Comparison of ENCODE assay signal across 7 mouse cellular contexts in genomic region chr3:98063186-98063771, GRCm38 (mm10). TPM values are rescaled to one million over a fixed set of nuclear protein-coding genes. Genes with fewer than 3 reads are reported as not detected.
A peak's percentile ranks its signal among the peaks of the same experiment; 100 is the strongest.
DNase-seq lines count a peak whose midpoint lies in the region; ATAC-seq lines count a peak whose summit lies in the region.

No protein-coding gene starts in this region.

- H3K4me2 ChIP-seq in hindbrain, embryonic 15.5 days = no peak overlapping the region
- H3K4me2 ChIP-seq in limb, embryonic 15.5 days = peak overlapping the region; percentile 23
- peak overlapping the region; percentile 23; the same call in 1 of the 2 replicates for H3K4me2 ChIP-seq in midbrain, embryonic 14.5 days (ENCODE audit: low read length)

- H3K4me1 ChIP-seq in brown adipose tissue, adult 24 weeks (ENCODE audit: control insufficient read depth, insufficient read depth, insufficient read length, low read length) = peaks cover 10% of the 10 kb centered on the region
- H3K4me1 ChIP-seq in hindbrain, embryonic 15.5 days (replicated peaks) = peaks cover 52% of the 10 kb centered on the region
- H3K4me1 ChIP-seq in limb, embryonic 15.5 days = peaks cover 91% of the 10 kb centered on the region
- peaks cover 35% of the 10 kb centered on the region for H3K4me1 ChIP-seq in midbrain, embryonic 14.5 days (ENCODE audit: control insufficient read depth, insufficient read depth, low read length)

- no peaks in the 10 kb centered on the region for H3K36me3 ChIP-seq in hindbrain, embryonic 15.5 days
- no peaks in the 10 kb centered on the region for H3K36me3 ChIP-seq in limb, embryonic 15.5 days
- no peaks in the 10 kb centered on the region for H3K36me3 ChIP-seq in midbrain, embryonic 14.5 days (ENCODE audit: control insufficient read depth, insufficient read depth, low read length)

- no peaks in the 10 kb centered on the region for H3K9me3 ChIP-seq in hindbrain, embryonic 15.5 days
- no peaks in the 10 kb centered on the region for H3K9me3 ChIP-seq in limb, embryonic 15.5 days
- no peaks in the 10 kb centered on the region for H3K9me3 ChIP-seq in midbrain, embryonic 14.5 days (ENCODE audit: control insufficient read depth, low read length)

- H3K9ac ChIP-seq in hindbrain, embryonic 15.5 days = no peak overlapping the region
- H3K9ac ChIP-seq in limb, embryonic 15.5 days = no peak overlapping the region
- H3K9ac ChIP-seq in midbrain, embryonic 14.5 days (replicated peaks; ENCODE audit: low read length) = no peak overlapping the region

- peak; percentile 63 for DNase-seq in MN1 (ENCODE audit: low spot score)
- DNase-seq in gastrocnemius, postnatal 10 days = peak; percentile 46
- DNase-seq in midbrain, embryonic 14.5 days = peak; percentile 81
- peak; percentile 55 for DNase-seq in testis, postnatal 10 days (ENCODE audit: low spot score)

- no peak overlapping the region for H3K4me3 ChIP-seq in brown adipose tissue, adult 24 weeks (ENCODE audit: insufficient read depth, low read depth, low read length)
- no peak overlapping the region for H3K4me3 ChIP-seq in hindbrain, embryonic 15.5 days
- no peak overlapping the region for H3K4me3 ChIP-seq in limb, embryonic 15.5 days
- no peak overlapping the region for H3K4me3 ChIP-seq in midbrain, embryonic 14.5 days (replicated peaks; ENCODE audit: low read depth, low read length)

- WGBS in hindbrain, embryonic 15.5 days = 28% methylated on average over 8 of the region's 8 CpGs
- WGBS in limb, embryonic 15.5 days = 6% methylated on average over 8 of the region's 8 CpGs
- 31% methylated on average over 8 of the region's 8 CpGs for WGBS in midbrain, embryonic 14.5 days

- peak overlapping the region; percentile 50; the same call in 1 of the 2 replicates for H3K27ac ChIP-seq in brown adipose tissue, adult 24 weeks (replicated peaks; ENCODE audit: low read depth, low read length)
- H3K27ac ChIP-seq in hindbrain, embryonic 15.5 days (replicated peaks) = peak overlapping the region; percentile 79
- H3K27ac ChIP-seq in limb, embryonic 15.5 days = peak overlapping the region; percentile 96
- peak overlapping the region; percentile 77 for H3K27ac ChIP-seq in midbrain, embryonic 14.5 days (replicated peaks; ENCODE audit: low read depth, low read length)

- H3K27me3 ChIP-seq in hindbrain, embryonic 15.5 days = no peaks in the 10 kb centered on the region
- no peaks in the 10 kb centered on the region for H3K27me3 ChIP-seq in limb, embryonic 15.5 days
- no peaks in the 10 kb centered on the region for H3K27me3 ChIP-seq in midbrain, embryonic 14.5 days (ENCODE audit: control insufficient read depth, insufficient read depth, low read length)

- peak; percentile 48; the same call in 1 of the 2 replicates for ATAC-seq in hindbrain, embryonic 15.5 days (ENCODE audit: low FRiP score, low read depth)
- ATAC-seq in limb, embryonic 15.5 days (ENCODE audit: insufficient number of reproducible peaks, low FRiP score, low TSS enrichment, low read depth) = peak; percentile 85
- peak; percentile 68 for ATAC-seq in midbrain, embryonic 14.5 days (ENCODE audit: low FRiP score, low TSS enrichment)

RNA-seq across cellular contexts. Expression of gene Notch2, which starts 50.0 kb away (rescaled TPM):
- polyA plus RNA-seq in brown adipose tissue, adult 24 weeks (2012; ENCODE audit: insufficient read depth, insufficient read length, missing spikeins) = 7.2 and 8.1 TPM in 2 replicates
- total RNA-seq in gastrocnemius, postnatal 10 days (2021) = 10 to 100 TPM; 32.0 to 42.1 TPM
- polyA plus RNA-seq in hindbrain, embryonic 15.5 days (2015; fragmentation: Nextera tagmentation; extraction: Ambion mirVana) = 10.5 and 11.7 TPM in 2 replicates
- polyA plus RNA-seq in limb, embryonic 15.5 days (2015; fragmentation: Nextera tagmentation; extraction: Ambion mirVana) = 35.8 and 40.8 TPM in 2 replicates
- 5.2 and 10.8 TPM in 2 replicates for polyA plus RNA-seq in midbrain, embryonic 14.5 days (2014; fragmentation: Nextera tagmentation; extraction: Ambion mirVana)
